Mouse (Mus musculus): Measurements from ENCODE around the gene Hmg20a. TPM values are rescaled to one million over a fixed set of nuclear protein-coding genes. Genes with fewer than 3 reads are reported as not detected.

Gene Hmg20a
- polyA plus RNA-seq, 2 experiments: 9.5 to 9.6 TPM

GRCm38 (mm10) chr9:56486158-56486557 lies 67.7 kb downstream of the Hmg20a start:
- ATAC-seq (ENCODE audit: insufficient read depth) (no peak), DNase-seq (ENCODE audit: low read depth in 3 of 3, low spot score in 3 of 3) (no peak)
- H3K27me3 ChIP-seq (ENCODE audit: control insufficient read depth, insufficient read depth, low read length): no peaks in the 10 kb centered on the region
- no peak overlapping the region for H3K27ac ChIP-seq
- 59% methylated on average over 3 of the region's 3 CpGs for WGBS (ENCODE audit: insufficient replicate concordance)
- peaks cover 0 to 2% of the 10 kb centered on the region in 2 experiments; a peak in 1 of 4 replicates for H3K4me1 ChIP-seq (replicated peaks; ENCODE audit: control insufficient read depth in 2 of 2, insufficient read depth in 2 of 2, low read length in 1 of 2)
- no peak overlapping the region for H3K9ac ChIP-seq (replicated peaks)
- TF ChIP-seq CTCF (IDR thresholded peaks at IDR 0.05; ENCODE audit: low read depth) (no peak), EP300 (IDR thresholded peaks at IDR 0.05; ENCODE audit: low read depth) (no peak)
- H3K36me3 ChIP-seq (replicated peaks; ENCODE audit: control insufficient read depth, insufficient read depth, low read depth): peaks cover 3% of the 10 kb centered on the region
- H3K4me3 ChIP-seq (ENCODE audit: insufficient read depth in 1 of 2, low read depth in 2 of 2, low read length in 2 of 2): no peak overlapping the region
- H3K4me2 ChIP-seq (ENCODE audit: low read depth): no peak overlapping the region
- H3K9me3 ChIP-seq (ENCODE audit: control insufficient read depth, low read length): no peaks in the 10 kb centered on the region

DNA sequence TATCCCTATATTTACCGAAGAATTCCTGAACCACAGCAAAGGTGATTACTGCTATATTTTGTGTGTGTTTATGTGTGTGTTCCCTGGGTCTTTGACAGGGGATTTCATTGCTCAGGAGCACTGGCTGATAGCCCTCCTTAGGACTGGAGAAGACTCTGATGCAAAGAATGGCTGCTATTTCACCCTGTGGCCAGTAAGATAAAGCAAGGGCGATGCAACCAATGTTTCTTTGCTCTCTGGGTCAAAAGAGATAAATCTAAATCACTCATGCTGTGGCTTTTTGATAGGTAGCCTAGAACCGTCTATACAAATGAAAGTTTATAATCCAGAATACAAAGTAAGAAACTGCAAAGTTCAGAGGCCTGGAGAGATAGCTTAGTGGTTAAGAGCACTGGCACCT lies 69.2 kb downstream of the Hmg20a start:
- peaks cover 3% of the 10 kb centered on the region for H3K36me3 ChIP-seq (replicated peaks; ENCODE audit: control insufficient read depth, insufficient read depth, low read depth)
- no peak overlapping the region for H3K27ac ChIP-seq
- no peaks in the 10 kb centered on the region for H3K9me3 ChIP-seq (ENCODE audit: control insufficient read depth, low read length)
- H3K4me2 ChIP-seq (ENCODE audit: low read depth): no peak overlapping the region
- H3K9ac ChIP-seq (replicated peaks): no peak overlapping the region
- no peaks in the 10 kb centered on the region for H3K27me3 ChIP-seq (ENCODE audit: control insufficient read depth, insufficient read depth, low read length)
- ATAC-seq (ENCODE audit: insufficient read depth): peak; percentile 51; the same call in 1 of the 2 replicates
- TF ChIP-seq CTCF (IDR thresholded peaks at IDR 0.05; ENCODE audit: low read depth): no peak
- peak; percentile 56 for TF ChIP-seq EP300 (IDR thresholded peaks at IDR 0.05; ENCODE audit: low read depth)
- H3K4me3 ChIP-seq (ENCODE audit: insufficient read depth in 1 of 2, low read depth in 2 of 2, low read length in 2 of 2): no peak overlapping the region
- no peak for DNase-seq (ENCODE audit: low read depth in 3 of 3, low spot score in 3 of 3)
- 41% methylated on average over 3 of the region's 3 CpGs for WGBS (ENCODE audit: insufficient replicate concordance)
- peaks cover 0 to 2% of the 10 kb centered on the region in 2 experiments; a peak in 1 of 4 replicates for H3K4me1 ChIP-seq (replicated peaks; ENCODE audit: control insufficient read depth in 2 of 2, insufficient read depth in 2 of 2, low read length in 1 of 2)

DNA sequence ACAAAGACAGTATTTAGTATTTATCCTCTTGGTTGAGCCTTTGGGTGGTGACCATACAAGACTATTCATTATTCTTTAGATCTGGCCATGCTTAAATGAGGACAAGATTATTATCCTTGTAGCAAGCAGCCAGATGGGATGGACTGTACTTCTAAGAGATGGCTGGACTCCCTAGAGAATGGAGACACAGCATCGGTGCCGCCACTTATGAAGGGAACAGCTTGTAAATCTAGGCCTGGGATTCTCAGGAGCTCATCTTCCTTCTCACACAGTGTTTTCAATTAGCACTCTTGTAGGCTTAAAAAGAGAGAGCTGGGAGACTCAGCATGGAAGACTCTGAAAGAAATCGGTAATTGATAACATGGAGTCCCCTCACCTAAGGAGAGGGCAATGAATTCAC lies 74.0 kb downstream of the Hmg20a start:
- ATAC-seq (ENCODE audit: insufficient read depth): no peak
- no peaks in the 10 kb centered on the region for H3K9me3 ChIP-seq (ENCODE audit: control insufficient read depth, low read length)
- no peak overlapping the region for H3K27ac ChIP-seq
- H3K4me3 ChIP-seq (ENCODE audit: insufficient read depth in 1 of 2, low read depth in 2 of 2, low read length in 2 of 2): no peak overlapping the region
- 87% methylated on average over 3 of the region's 3 CpGs for WGBS (ENCODE audit: insufficient replicate concordance)
- DNase-seq (ENCODE audit: low read depth in 3 of 3, low spot score in 3 of 3): no peak
- peaks cover 0 to 2% of the 10 kb centered on the region in 2 experiments; a peak in 1 of 4 replicates for H3K4me1 ChIP-seq (replicated peaks; ENCODE audit: control insufficient read depth in 2 of 2, insufficient read depth in 2 of 2, low read length in 1 of 2)
- no peak overlapping the region for H3K9ac ChIP-seq (replicated peaks)
- peaks cover 3% of the 10 kb centered on the region; the same call in 1 of the 2 replicates for H3K36me3 ChIP-seq (replicated peaks; ENCODE audit: control insufficient read depth, insufficient read depth, low read depth)
- H3K4me2 ChIP-seq (ENCODE audit: low read depth): no peak overlapping the region
- TF ChIP-seq EP300 (IDR thresholded peaks at IDR 0.05; ENCODE audit: low read depth): no peak
- no peak for TF ChIP-seq CTCF (IDR thresholded peaks at IDR 0.05; ENCODE audit: low read depth)
- no peaks in the 10 kb centered on the region for H3K27me3 ChIP-seq (ENCODE audit: control insufficient read depth, insufficient read depth, low read length)

- H3K27ac ChIP-seq: no peak overlapping the region
- 41% methylated on average over 1 of the region's 1 CpGs for WGBS (ENCODE audit: insufficient replicate concordance)
- no peak for ATAC-seq (ENCODE audit: insufficient read depth)
- TF ChIP-seq EP300 (IDR thresholded peaks at IDR 0.05; ENCODE audit: low read depth): no peak
- no peak overlapping the region for H3K9ac ChIP-seq (replicated peaks)
- no peak overlapping the region for H3K4me2 ChIP-seq (ENCODE audit: low read depth)
- H3K9me3 ChIP-seq (ENCODE audit: control insufficient read depth, low read length): no peaks in the 10 kb centered on the region
- peaks cover 0 to 2% of the 10 kb centered on the region in 2 experiments; a peak in 1 of 4 replicates for H3K4me1 ChIP-seq (replicated peaks; ENCODE audit: control insufficient read depth in 2 of 2, insufficient read depth in 2 of 2, low read length in 1 of 2)
- H3K4me3 ChIP-seq (ENCODE audit: insufficient read depth in 1 of 2, low read depth in 2 of 2, low read length in 2 of 2): no peak overlapping the region
- DNase-seq (ENCODE audit: low read depth in 3 of 3, low spot score in 3 of 3): no peak
- H3K27me3 ChIP-seq (ENCODE audit: control insufficient read depth, insufficient read depth, low read length): no peaks in the 10 kb centered on the region
- peaks cover 3% of the 10 kb centered on the region; the same call in 1 of the 2 replicates for H3K36me3 ChIP-seq (replicated peaks; ENCODE audit: control insufficient read depth, insufficient read depth, low read depth)
Measured at GRCm38 (mm10) chr9:56492916-56493315, 74.5 kb downstream of the Hmg20a start.

DNA sequence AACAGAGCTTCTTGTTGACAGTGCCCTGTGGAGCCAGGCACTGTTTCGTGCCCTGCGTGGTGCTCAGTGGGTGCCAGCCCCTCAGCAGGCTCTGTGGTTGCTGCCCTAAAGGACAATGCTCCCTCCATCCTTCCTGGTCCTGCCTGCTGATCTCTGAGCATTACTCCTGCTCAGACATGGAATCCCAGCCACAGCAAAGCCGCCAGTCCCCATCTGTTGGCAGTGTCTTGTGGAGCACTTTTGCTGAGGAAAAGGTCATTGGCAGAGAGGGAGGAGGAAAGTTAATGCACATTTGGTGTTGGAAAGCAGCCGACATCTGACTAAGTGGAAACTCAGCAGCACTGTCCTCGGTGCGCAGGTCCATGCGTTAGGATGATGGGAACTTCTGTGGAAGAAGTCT lies 76.7 kb downstream of the Hmg20a start:
- Histone ChIP-seq H3K36me3 (replicated peaks; ENCODE audit: control insufficient read depth, insufficient read depth, low read depth) (peaks cover 3% of the 10 kb centered on the region; the same call in 1 of the 2 replicates), H3K4me3 (ENCODE audit: insufficient read depth in 1 of 2, low read depth in 2 of 2, low read length in 2 of 2) (no peak overlapping the region), H3K27ac (no peak overlapping the region), H3K4me1 (replicated peaks; ENCODE audit: control insufficient read depth in 2 of 2, insufficient read depth in 2 of 2, low read length in 1 of 2) (peaks cover 0 to 6% of the 10 kb centered on the region in 2 experiments; a peak in 1 of 4 replicates), H3K9me3 (ENCODE audit: control insufficient read depth, low read length) (no peaks in the 10 kb centered on the region), H3K9ac (replicated peaks) (no peak overlapping the region), H3K4me2 (ENCODE audit: low read depth) (no peak overlapping the region), H3K27me3 (ENCODE audit: control insufficient read depth, insufficient read depth, low read length) (no peaks in the 10 kb centered on the region)
- no peak for ATAC-seq (ENCODE audit: insufficient read depth)
- TF ChIP-seq CTCF (IDR thresholded peaks at IDR 0.05; ENCODE audit: low read depth): no peak
- TF ChIP-seq EP300 (IDR thresholded peaks at IDR 0.05; ENCODE audit: low read depth): no peak
- no peak for DNase-seq (ENCODE audit: low read depth in 3 of 3, low spot score in 3 of 3)
- 67% methylated on average over 7 of the region's 7 CpGs for WGBS (ENCODE audit: insufficient replicate concordance)

Measured in liver, embryonic 14.5 days (tissue).